Mouse (Mus musculus) heart, embryonic 12.5 days (tissue): Measurements from ENCODE around the gene Cul9. TPM values are rescaled to one million over a fixed set of nuclear protein-coding genes. Genes with fewer than 3 reads are reported as not detected.
"Not testable (repeated sequence)": the region's sequence is repeated elsewhere in the genome, so short reads cannot be mapped to it uniquely, and the experiment has no call there.

ENCODE experiments used
- ATAC-seq: fragments of 200-750 bp; cut with Nextera tagmentation; 2 replicates; pipeline ENCODE4 v1.8.0; 2017; ENCODE audit warnings: moderate TSS enrichment, moderate library complexity; ENCODE audit not compliant: insufficient number of reproducible peaks, low FRiP score
- H3K27ac ChIP-seq: fragments of 300-500 bp; sonication (generic); 2 replicates; pipeline ENCODE4 v1.5.1; 2016; ENCODE audit warnings: mild to moderate bottlenecking, moderate library complexity; ENCODE audit not compliant: poor library complexity, severe bottlenecking
- H3K27me3 ChIP-seq: fragments of 300-500 bp; sonication (generic); replicated peaks from 2 replicates; pipeline ENCODE4 v1.6.1; 2016; ENCODE audit warnings: mild to moderate bottlenecking, moderate library complexity
- H3K36me3 ChIP-seq: fragments of 300-500 bp; sonication (generic); 2 replicates; pipeline ENCODE4 v1.6.1; 2016; ENCODE audit warnings: mild to moderate bottlenecking, moderate library complexity
- H3K4me1 ChIP-seq: fragments of 300-500 bp; sonication (generic); replicated peaks from 2 replicates; pipeline ENCODE4 v1.6.1; 2016; ENCODE audit warnings: mild to moderate bottlenecking
- H3K4me2 ChIP-seq: fragments of 300-500 bp; sonication (generic); 2 replicates; pipeline ENCODE4 v1.6.1; 2016; ENCODE audit warnings: mild to moderate bottlenecking, moderate library complexity
- H3K4me3 ChIP-seq: fragments of 300-500 bp; sonication (generic); 2 replicates; pipeline ENCODE4 v1.5.1; 2016; ENCODE audit warnings: mild to moderate bottlenecking
- H3K9ac ChIP-seq: fragments of 300-500 bp; sonication (generic); 2 replicates; pipeline ENCODE4 v1.6.1; 2016; ENCODE audit warnings: mild to moderate bottlenecking, moderate library complexity
- H3K9me3 ChIP-seq: fragments of 300-500 bp; sonication (generic); replicated peaks from 2 replicates; pipeline ENCODE4 v1.6.1; 2016; ENCODE audit warnings: mild to moderate bottlenecking, moderate library complexity
- WGBS: fragments of 180-500 bp; shearing (Covaris S2); methylation state at CpG from one replicate; pipeline ENCODE4 v1.1.7; 2016; 5-methylcytosine and 5-hydroxymethylcytosine counted together
- polyA plus RNA-seq: library from polyadenylated mRNA; unstranded; fragments of >200 nt; fragmentation: Nextera tagmentation; extraction: Ambion mirVana; gene quantifications from 2 replicates; pipeline ENCODE4 v1.2.1, GENCODE M21; 2016

The Cul9 gene
- polyA plus RNA-seq, 1 experiment from 2014 or later, result 7.2 TPM

DNA sequence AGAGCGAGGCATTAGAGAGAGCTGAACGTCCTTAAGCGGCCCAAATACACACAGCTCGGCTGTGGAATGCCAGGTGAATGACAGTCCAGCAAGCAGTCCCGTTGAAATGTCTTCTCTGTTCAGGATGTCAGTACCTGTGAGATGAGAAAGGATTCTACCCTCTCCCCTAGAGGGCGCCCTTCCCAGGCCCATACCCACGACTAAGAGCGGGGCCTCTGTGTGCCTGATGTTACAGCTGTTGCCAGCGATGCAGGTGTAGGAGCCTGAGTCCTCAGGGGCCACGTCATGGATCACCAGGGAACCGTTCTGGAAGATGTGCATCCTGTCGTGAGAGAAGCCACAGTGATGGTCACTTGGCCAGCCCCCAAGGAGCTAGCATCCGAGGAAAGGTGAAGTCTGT is 29.9 kb upstream of the Cul9 start:
- Histone ChIP-seq H3K4me3 (no peak overlapping the region), H3K9ac (no peak overlapping the region), H3K36me3 (peaks cover 92% of the 10 kb centered on the region), H3K4me1 (no peaks in the 10 kb centered on the region), H3K9me3 (0 out of 2 replicates have a peak, but pooled peaks cover 4% of the 10 kb centered on the region), H3K4me2 (no peak overlapping the region), H3K27ac (no peak overlapping the region), H3K27me3 (no peaks in the 10 kb centered on the region)
- no peak for ATAC-seq
- 84% methylated on average over 13 of the region's 13 CpGs for WGBS

DNA sequence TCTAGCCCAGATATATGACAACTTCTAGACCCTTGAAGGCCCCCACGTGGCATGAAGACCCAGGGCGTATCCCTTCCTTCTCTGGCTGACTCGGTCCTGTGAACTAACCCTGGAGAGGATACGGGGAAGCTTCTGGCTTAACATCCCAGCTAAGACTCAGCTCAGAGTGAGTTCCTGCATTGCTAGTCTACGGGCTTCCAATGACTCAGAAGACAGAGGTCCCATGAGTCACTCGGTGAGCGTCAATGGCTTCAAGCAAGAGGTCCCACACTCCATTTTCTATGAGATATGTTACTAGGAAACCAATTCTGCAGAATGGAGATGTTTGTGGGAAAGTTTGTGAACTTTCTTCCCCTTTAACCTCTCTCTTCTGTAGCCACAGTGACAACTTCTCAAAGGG is 28.3 kb upstream of the Cul9 start:
- no peak overlapping the region for H3K9ac ChIP-seq
- H3K27ac ChIP-seq, result no peak overlapping the region
- 90% methylated on average over 7 of the region's 7 CpGs for WGBS
- no peak for ATAC-seq
- no peak overlapping the region for H3K4me2 ChIP-seq
- H3K27me3 ChIP-seq, result no peaks in the 10 kb centered on the region
- H3K36me3 ChIP-seq, result peaks cover 91% of the 10 kb centered on the region
- no peaks in the 10 kb centered on the region for H3K9me3 ChIP-seq
- H3K4me3 ChIP-seq, result no peak overlapping the region
- H3K4me1 ChIP-seq, result no peaks in the 10 kb centered on the region

DNA sequence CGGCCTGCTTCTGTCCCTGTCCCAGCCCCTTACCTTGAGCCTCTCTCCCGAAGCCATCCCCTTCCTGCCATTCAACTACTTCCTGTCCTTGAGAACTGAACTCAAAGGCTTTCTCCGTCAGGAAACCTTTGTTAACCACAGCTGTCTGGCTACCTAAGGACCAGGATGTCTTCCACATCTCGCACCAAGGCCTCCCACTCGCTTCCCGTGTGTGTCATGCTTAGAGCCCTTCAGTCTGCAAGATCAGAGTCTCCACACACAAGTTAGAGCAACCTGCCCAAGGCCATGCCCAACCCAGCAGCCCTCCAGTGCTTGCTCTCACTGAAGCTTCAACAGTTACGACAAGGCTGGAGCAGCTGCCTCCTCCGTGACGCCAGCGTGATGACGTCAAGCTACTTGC is 24.8 kb upstream of the Cul9 start:
- no peaks in the 10 kb centered on the region for H3K9me3 ChIP-seq
- H3K9ac ChIP-seq, result no peak overlapping the region
- ATAC-seq, result no peak
- H3K4me2 ChIP-seq, result no peak overlapping the region
- H3K27ac ChIP-seq, result no peak overlapping the region
- no peaks in the 10 kb centered on the region for H3K27me3 ChIP-seq
- H3K4me3 ChIP-seq, result no peak overlapping the region
- H3K4me1 ChIP-seq, result no peaks in the 10 kb centered on the region
- 74% methylated on average over 11 of the region's 11 CpGs for WGBS
- H3K36me3 ChIP-seq, result peaks cover 96% of the 10 kb centered on the region

DNA sequence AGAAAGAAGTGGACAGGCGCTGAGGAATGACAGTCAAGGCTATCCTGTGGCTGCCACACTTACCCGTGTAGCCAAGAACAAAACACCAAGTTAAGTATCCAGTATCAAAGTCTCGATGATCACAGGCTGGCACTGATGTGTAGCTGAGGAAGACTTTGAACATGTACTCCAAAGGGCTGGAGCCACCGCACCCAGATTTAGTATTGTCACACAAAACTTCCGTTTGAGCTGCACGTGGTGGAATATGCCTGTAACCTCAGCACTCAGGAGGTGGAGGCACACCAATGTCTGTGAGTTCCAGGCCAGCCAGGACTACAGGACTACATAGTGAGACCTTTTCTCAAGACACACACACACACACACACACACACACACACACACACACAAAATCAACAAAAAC is 13.0 kb upstream of the Cul9 start:
- Histone ChIP-seq H3K9ac (no peak overlapping the region), H3K4me2 (no peak overlapping the region), H3K4me3 (no peak overlapping the region), H3K9me3 (no peaks in the 10 kb centered on the region), H3K27me3 (no peaks in the 10 kb centered on the region), H3K36me3 (peaks cover 10% of the 10 kb centered on the region), H3K27ac (no peak overlapping the region), H3K4me1 (peaks cover 13% of the 10 kb centered on the region)
- no peak for ATAC-seq
- 91% methylated on average over 6 of the region's 6 CpGs for WGBS

DNA sequence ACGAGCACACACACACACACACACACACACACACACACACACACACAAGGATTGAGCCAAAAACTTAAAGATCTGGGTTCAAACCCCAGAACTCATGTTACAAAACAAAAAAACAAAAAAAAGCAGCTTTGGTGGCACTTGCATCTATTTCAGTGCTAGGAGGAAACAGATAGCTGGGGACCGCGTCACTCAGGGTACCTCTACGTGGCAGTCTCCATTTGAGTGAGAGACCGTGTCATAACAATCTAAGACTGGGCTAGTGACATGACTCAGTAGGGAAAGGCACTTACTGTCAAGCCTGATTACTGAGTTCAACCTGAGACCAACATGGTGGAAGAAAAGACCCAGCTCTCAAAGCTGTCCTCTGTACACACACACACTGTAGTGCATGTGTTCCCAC is 12.0 kb upstream of the Cul9 start:
- whole genome bisulfite sequencing, result 72% methylated on average over 5 of the region's 5 CpGs
- peaks cover 23% of the 10 kb centered on the region for H3K4me1 ChIP-seq
- no peak overlapping the region for H3K4me3 ChIP-seq
- H3K36me3 ChIP-seq, result no peaks in the 10 kb centered on the region
- no peak for ATAC-seq
- no peak overlapping the region for H3K27ac ChIP-seq
- no peaks in the 10 kb centered on the region for H3K9me3 ChIP-seq
- H3K27me3 ChIP-seq, result no peaks in the 10 kb centered on the region
- H3K9ac ChIP-seq, result no peak overlapping the region
- H3K4me2 ChIP-seq, result no peak overlapping the region

DNA sequence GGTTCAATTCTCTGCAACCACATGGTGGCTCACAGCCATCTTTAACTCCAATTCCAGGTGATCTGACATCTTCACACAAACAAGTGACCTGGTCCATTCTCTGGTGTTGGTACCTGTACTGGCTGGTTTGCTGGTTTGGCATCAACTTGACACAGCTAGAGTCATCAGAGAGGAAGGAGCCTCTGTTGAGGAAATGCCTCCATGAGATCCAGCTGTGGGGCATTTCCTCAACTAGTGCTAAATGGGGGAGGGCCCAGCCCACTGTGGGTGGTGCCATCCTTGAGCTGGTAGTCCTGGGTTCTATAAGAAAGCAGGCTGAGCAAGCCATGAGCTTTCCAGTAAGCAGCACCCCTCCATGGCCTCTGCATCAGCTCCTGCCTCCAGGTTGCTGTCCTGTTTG is 11.1 kb upstream of the Cul9 start:
- H3K4me3 ChIP-seq, H3K9ac ChIP-seq: not testable (repeated sequence)
- H3K27ac ChIP-seq, result peak overlapping the region; percentile 98

DNA sequence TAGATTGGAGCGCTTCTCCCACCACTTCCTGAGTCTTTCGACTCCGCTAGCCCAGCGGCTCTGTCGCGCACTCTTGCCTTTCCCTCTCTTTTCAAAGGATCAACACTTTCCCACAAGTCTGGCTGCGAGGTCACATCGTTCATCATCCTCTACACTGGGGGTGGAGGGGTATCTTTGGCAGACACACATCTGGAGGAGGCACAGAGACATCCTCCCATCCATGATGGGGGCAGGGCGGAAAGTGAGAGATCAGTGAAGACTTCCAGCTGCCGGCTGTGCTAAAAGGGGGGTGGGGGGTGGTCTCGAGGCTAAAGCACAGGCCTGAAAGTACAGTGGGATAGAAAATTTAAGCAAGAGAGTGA is 10.4 kb upstream of the Cul9 start:
- Histone ChIP-seq H3K27ac (peak overlapping the region; percentile 98), H3K9me3 (no peaks in the 10 kb centered on the region), H3K27me3 (no peaks in the 10 kb centered on the region), H3K4me2 (peak overlapping the region; percentile 75), H3K36me3 (peaks cover 10% of the 10 kb centered on the region), H3K4me3 (peak overlapping the region; percentile 98), H3K9ac (peak overlapping the region; percentile 75), H3K4me1 (peaks cover 37% of the 10 kb centered on the region)
- 0% methylated on average over 11 of the region's 11 CpGs for WGBS
- peak; percentile 12 for ATAC-seq

More for the DNA sequence above, 11.1 kb upstream of the Cul9 start:
- H3K27me3 ChIP-seq, H3K9me3 ChIP-seq, H3K36me3 ChIP-seq, ATAC-seq: not testable (repeated sequence)
- Histone ChIP-seq H3K4me2 (peak overlapping the region; percentile 75; the same call in 1 of the 2 replicates), H3K4me1 (peaks cover 30% of the 10 kb centered on the region)

DNA sequence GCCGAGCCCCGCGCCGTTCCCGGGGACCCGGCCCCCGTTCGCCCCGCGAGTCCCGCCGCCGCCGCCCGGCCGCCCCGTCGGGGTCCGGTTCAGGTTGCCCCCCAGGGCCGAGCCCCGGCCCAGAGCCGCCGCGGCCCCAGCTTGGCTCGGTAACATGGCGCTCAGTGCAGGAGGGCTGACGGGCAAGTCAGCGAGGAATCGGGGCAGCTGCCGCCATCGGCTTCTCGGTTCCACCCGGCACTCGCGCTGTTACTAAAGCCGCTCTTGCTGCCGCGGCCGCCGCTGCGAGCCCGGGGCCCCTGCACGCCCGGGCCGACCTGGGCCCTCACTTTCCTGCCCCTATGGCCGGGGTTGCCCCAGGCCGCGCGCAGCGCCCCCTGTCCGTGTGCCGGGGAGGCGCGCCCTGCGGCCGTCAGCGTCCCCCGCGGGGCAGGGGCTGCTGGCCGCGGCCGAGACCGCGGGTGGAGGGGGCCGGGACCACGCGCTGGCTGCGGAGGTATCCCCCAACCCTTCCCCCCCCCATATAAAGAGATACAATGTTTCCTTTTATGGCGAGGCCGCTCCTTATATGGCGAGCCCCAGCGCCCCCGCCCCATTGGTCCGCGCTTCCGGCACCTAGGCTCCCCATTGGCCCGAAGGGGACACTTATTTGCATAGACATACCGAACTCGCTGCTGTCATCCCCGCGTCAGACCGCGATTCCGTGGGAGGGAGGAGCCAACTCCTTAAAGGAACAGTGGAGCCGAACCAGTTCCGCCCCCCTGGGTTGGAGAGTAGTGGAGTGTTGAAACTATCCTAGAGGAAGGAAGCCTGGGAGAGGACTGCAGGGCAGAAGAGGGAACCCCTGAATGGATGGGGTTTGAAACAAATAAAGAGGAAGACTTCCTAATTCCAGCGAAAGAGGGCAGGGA is 9.7 kb upstream of the Cul9 start, which contains the start of gene Srf:
Srf (minus strand) TSS at position 503 of the 911 bp plus-strand sequence.
- peaks cover 41% of the 10 kb centered on the region for H3K4me1 ChIP-seq
- H3K4me3 ChIP-seq, result peak within 1 kb of the TSS; percentile 98
- peak within 1 kb of the TSS; percentile 100 for H3K9ac ChIP-seq
- no peaks in the 10 kb centered on the region for H3K27me3 ChIP-seq
- peaks cover 16% of the 10 kb centered on the region for H3K36me3 ChIP-seq
- peak; percentile 93 for ATAC-seq
- peak within 1 kb of the TSS; percentile 83 for H3K4me2 ChIP-seq
- H3K9me3 ChIP-seq, result no peaks in the 10 kb centered on the region
- WGBS, result under 1% methylated on average over 81 of the region's 87 CpGs
- peak within 1 kb of the TSS; percentile 98 for H3K27ac ChIP-seq

DNA sequence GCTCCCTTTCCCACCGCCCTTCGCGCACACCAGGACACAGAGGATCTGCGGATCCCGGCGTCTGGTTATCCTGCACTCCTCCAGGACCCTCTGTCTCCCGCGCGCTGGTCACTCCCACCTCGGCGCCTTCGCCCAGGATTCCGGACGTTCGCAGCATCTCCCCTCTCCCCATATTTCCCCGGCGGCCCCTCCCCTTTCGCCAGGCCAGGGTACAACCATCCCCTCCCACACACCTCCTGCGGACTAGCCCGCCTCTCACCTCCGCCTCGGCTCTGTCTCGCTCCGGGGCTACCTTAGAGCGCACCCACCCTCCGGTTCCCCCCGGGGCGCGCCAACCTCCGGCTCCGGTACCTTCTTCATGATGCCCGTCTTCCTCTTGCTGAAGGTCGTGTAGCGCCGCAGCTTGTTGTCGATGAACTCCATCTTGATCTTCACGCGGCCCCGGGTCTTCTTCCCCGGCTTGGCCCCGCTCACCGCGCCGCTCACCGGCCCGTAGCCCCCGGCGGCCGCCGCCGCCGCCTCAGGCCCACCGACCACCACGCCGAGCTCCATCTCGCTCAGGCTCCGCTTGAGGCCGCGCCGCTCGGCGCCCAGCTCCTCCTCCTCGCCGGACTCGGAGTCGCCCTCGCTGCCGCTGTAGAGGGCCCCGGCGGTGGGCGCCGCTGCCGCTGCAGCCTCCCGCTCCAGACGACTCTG is 8.9 kb upstream of the Cul9 start:
- Histone ChIP-seq H3K9me3 (no peaks in the 10 kb centered on the region), H3K27me3 (no peaks in the 10 kb centered on the region), H3K4me1 (peaks cover 41% of the 10 kb centered on the region), H3K36me3 (peaks cover 24% of the 10 kb centered on the region), H3K9ac (peak overlapping the region; percentile 100), H3K27ac (peak overlapping the region; percentile 98), H3K4me2 (peak overlapping the region; percentile 83), H3K4me3 (peak overlapping the region; percentile 98)
- no peak for ATAC-seq
- WGBS, result under 1% methylated on average over 73 of the region's 75 CpGs

DNA sequence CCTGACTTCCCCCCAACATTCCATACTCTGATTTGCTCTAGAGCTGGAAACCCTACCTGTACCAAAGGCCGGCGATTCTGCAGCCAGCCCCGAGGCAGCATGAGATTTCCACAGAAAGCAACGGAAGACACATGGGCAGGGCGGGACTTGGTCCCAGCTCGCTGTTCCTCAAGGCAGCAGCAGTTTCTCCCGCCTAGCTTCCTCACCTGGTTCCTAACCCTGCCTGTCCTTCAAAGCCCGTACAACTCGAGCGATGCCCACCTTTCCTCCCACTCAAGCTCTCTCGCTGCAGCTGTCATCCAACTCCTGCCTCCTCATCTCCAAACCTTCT is 8.4 kb upstream of the Cul9 start:
- ATAC-seq, result no peak
- no peaks in the 10 kb centered on the region for H3K9me3 ChIP-seq
- 1% methylated on average over 11 of the region's 11 CpGs for WGBS
- H3K4me3 ChIP-seq, result peak overlapping the region; percentile 98
- peaks cover 29% of the 10 kb centered on the region for H3K36me3 ChIP-seq
- peaks cover 41% of the 10 kb centered on the region for H3K4me1 ChIP-seq
- H3K4me2 ChIP-seq, result peak overlapping the region; percentile 83
- H3K27me3 ChIP-seq, result no peaks in the 10 kb centered on the region
- peak overlapping the region; percentile 100 for H3K9ac ChIP-seq
- peak overlapping the region; percentile 98 for H3K27ac ChIP-seq

DNA sequence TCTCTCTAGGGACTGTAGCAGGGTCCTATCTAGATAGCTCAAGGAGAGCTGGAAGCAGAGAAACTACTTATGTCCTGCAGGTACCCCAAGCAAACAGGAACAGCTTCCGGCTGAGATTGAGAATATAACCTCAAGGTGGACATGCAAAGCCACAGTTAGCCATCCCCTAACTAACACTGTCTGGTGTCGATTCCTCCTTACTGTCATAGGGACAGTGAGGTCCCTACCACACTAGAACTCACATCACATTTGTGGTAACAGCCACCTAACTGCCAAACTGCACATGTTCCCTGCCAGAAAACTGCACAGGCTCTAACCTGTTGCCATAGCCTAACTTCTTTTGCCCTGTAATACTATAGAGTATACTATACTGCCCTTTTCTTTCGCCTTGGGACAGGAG is 7.7 kb upstream of the Cul9 start:
- WGBS, result 33% methylated on average over 3 of the region's 3 CpGs
- ATAC-seq, result no peak
- H3K4me3 ChIP-seq, result peak overlapping the region; percentile 98

More for the DNA sequence above, 7.7 kb upstream of the Cul9 start:
- H3K4me1 ChIP-seq, result peaks cover 41% of the 10 kb centered on the region
- H3K9me3 ChIP-seq, result no peaks in the 10 kb centered on the region
- H3K27ac ChIP-seq, result peak overlapping the region; percentile 98
- peak overlapping the region; percentile 100 for H3K9ac ChIP-seq
- H3K4me2 ChIP-seq, result peak overlapping the region; percentile 83
- H3K27me3 ChIP-seq, result no peaks in the 10 kb centered on the region
- peaks cover 35% of the 10 kb centered on the region for H3K36me3 ChIP-seq
